Mouse (Mus musculus) lung, adult 2 months (tissue): ENCODE results near the gene Adam1b. TPM values are rescaled to one million over a fixed set of nuclear protein-coding genes. Genes with fewer than 3 reads are reported as not detected.
"Not testable (repeated sequence)": the region's sequence is repeated elsewhere in the genome, so short reads cannot be mapped to it uniquely, and the experiment has no call there.

Source experiments
- DNase-seq: peaks from one replicate; pipeline ENCODE4 v3.0.0; 2022
- H3K4me1 ChIP-seq: fragments of 200-500 bp; 2 replicates; pipeline ENCODE4 v1.6.1; 2011; ENCODE audit warnings: low read length; ENCODE audit not compliant: control insufficient read depth, insufficient read depth
- H3K4me3 ChIP-seq: fragments of 200-500 bp; replicated peaks from 2 replicates; pipeline ENCODE3; 2011; ENCODE audit warnings: low read depth, mild to moderate bottlenecking, control low read depth, low read length; ENCODE audit errors: extremely low read depth
- CTCF ChIP-seq: fragments of 200-500 bp; IDR thresholded peaks from 2 replicates; pipeline ENCODE4 v1.5.1; 2011; ENCODE audit warnings: mild to moderate bottlenecking, low read length, control low read depth; ENCODE audit not compliant: insufficient read depth
- POLR2A ChIP-seq: fragments of 200-500 bp; IDR thresholded peaks from 2 replicates; pipeline ENCODE4 v1.6.1; 2011; ENCODE audit warnings: low read depth, mild to moderate bottlenecking, control low read depth, low read length, borderline replicate concordance; ENCODE audit errors: extremely low read depth
- WGBS: fragments of 180-500 bp; shearing (Covaris S2); methylation state at CpG from one replicate; pipeline ENCODE4 v1.1.7; 2018; 5-methylcytosine and 5-hydroxymethylcytosine counted together
- polyA plus RNA-seq: library from polyadenylated mRNA; depleted of rRNA; stranded (reverse); fragments of >200 nt; gene quantifications from 2 replicates; pipeline ENCODE4 v1.2.3, GENCODE M21; 2012

The Adam1b gene
- polyA plus RNA-seq, 1 experiment: not detected

- 76% methylated on average over 1 of the region's 1 CpGs for WGBS
- no peak for DNase-seq
- TF ChIP-seq CTCF: no peak
- no peak for TF ChIP-seq POLR2A
- H3K4me1 ChIP-seq: no peaks in the 10 kb centered on the region
- H3K4me3 ChIP-seq: no peak overlapping the region
Measured at GRCm38 (mm10) chr5:121506846-121507245, 3.6 kb upstream of the Adam1b start.

- H3K4me3 ChIP-seq, DNase-seq, H3K4me1 ChIP-seq: not testable (repeated sequence)
- WGBS: 53% methylated on average over 12 of the region's 17 CpGs
Measured at GRCm38 (mm10) chr5:121501424-121501996, 1.7 kb downstream of the Adam1b start.

GRCm38 (mm10) chr5:121500719-121501118 lies 2.5 kb downstream of the Adam1b start:
- DNase-seq: no peak
- Histone ChIP-seq H3K4me1 (no peaks in the 10 kb centered on the region), H3K4me3 (no peak overlapping the region)
- TF ChIP-seq CTCF: no peak
- TF ChIP-seq POLR2A: no peak
- 55% methylated on average over 7 of the region's 7 CpGs for WGBS

GRCm38 (mm10) chr5:121493305-121493704 lies 9.9 kb downstream of the Adam1b start:
- no peaks in the 10 kb centered on the region for H3K4me1 ChIP-seq
- TF ChIP-seq POLR2A (no peak), CTCF (no peak)
- WGBS: 63% methylated on average over 8 of the region's 8 CpGs
- no peak for DNase-seq
- no peak overlapping the region for H3K4me3 ChIP-seq

- H3K4me3 ChIP-seq: no peak overlapping the region
- H3K4me1 ChIP-seq: no peaks in the 10 kb centered on the region
- DNase-seq: no peak
- 61% methylated on average over 5 of the region's 5 CpGs for WGBS
- TF ChIP-seq CTCF: no peak
- no peak for TF ChIP-seq POLR2A
Measured at GRCm38 (mm10) chr5:121484801-121485200, 18.4 kb downstream of the Adam1b start.

GRCm38 (mm10) chr5:121477680-121478079 lies 25.6 kb downstream of the Adam1b start:
- TF ChIP-seq POLR2A (no peak), CTCF (no peak)
- DNase-seq: no peak
- 32% methylated on average over 3 of the region's 3 CpGs for WGBS
- no peaks in the 10 kb centered on the region for H3K4me1 ChIP-seq
- no peak overlapping the region for H3K4me3 ChIP-seq

GRCm38 (mm10) chr5:121476040-121476439 lies 27.2 kb downstream of the Adam1b start:
- WGBS: 50% methylated on average over 1 of the region's 1 CpGs
- H3K4me3 ChIP-seq: no peak overlapping the region

GRCm38 (mm10) chr5:121474610-121475009 lies 28.6 kb downstream of the Adam1b start:
- Histone ChIP-seq H3K4me1 (peaks cover 2% of the 10 kb centered on the region; the same call in 1 of the 2 replicates), H3K4me3 (no peak overlapping the region)
- peak; percentile 30 for DNase-seq
- TF ChIP-seq POLR2A: no peak
- TF ChIP-seq CTCF: no peak
- WGBS: 46% methylated on average over 7 of the region's 7 CpGs

More at GRCm38 (mm10) chr5:121476040-121476439, 27.2 kb downstream of the Adam1b start:
- DNase-seq: no peak
- no peak for TF ChIP-seq CTCF
- H3K4me1 ChIP-seq: no peaks in the 10 kb centered on the region

GRCm38 (mm10) chr5:121472411-121472810 lies 30.8 kb downstream of the Adam1b start:
- Histone ChIP-seq H3K4me1 (peaks cover 3% of the 10 kb centered on the region; the same call in 1 of the 2 replicates), H3K4me3 (no peak overlapping the region)
- 77% methylated on average over 2 of the region's 2 CpGs for WGBS
- TF ChIP-seq POLR2A: no peak
- no peak for TF ChIP-seq CTCF
- DNase-seq: no peak

- 4% methylated on average over 3 of the region's 3 CpGs for WGBS
- Histone ChIP-seq H3K4me1 (peaks cover 3% of the 10 kb centered on the region; the same call in 1 of the 2 replicates), H3K4me3 (no peak overlapping the region)
- no peak for DNase-seq
- TF ChIP-seq CTCF (no peak), POLR2A (no peak)
Measured at GRCm38 (mm10) chr5:121469566-121469965, 33.7 kb downstream of the Adam1b start.
